Mouse (Mus musculus) midbrain, embryonic 16.5 days (tissue): Measurements from ENCODE around the gene Gm4763. TPM values are rescaled to one million over a fixed set of nuclear protein-coding genes. Genes with fewer than 3 reads are reported as not detected.
"Not testable (repeated sequence)": the region's sequence is repeated elsewhere in the genome, so short reads cannot be mapped to it uniquely, and the experiment has no call there.

Experiments
- ATAC-seq: fragments of 200-750 bp; cut with Nextera tagmentation; 2 replicates; pipeline ENCODE4 v1.8.0; 2017; ENCODE audit warnings: moderate TSS enrichment
- H3K27ac ChIP-seq: fragments of 300-500 bp; sonication (generic); 2 replicates; pipeline ENCODE4 v1.5.1; 2014; ENCODE audit warnings: mild to moderate bottlenecking, low read length, mixed read lengths
- H3K27me3 ChIP-seq: fragments of 300-500 bp; sonication (generic); 2 replicates; pipeline ENCODE4 v1.6.1; 2014; ENCODE audit warnings: low read depth, low read length, mixed read lengths; ENCODE audit not compliant: control insufficient read depth, insufficient read depth
- H3K36me3 ChIP-seq: fragments of 300-500 bp; sonication (generic); 2 replicates; pipeline ENCODE4 v1.6.1; 2014; ENCODE audit warnings: mild to moderate bottlenecking, low read length, moderate library complexity, mixed read lengths; ENCODE audit not compliant: control insufficient read depth, insufficient read depth
- H3K4me1 ChIP-seq: fragments of 300-500 bp; sonication (generic); 2 replicates; pipeline ENCODE4 v1.6.1; 2014; ENCODE audit warnings: mild to moderate bottlenecking, low read length, mixed read lengths; ENCODE audit not compliant: control insufficient read depth, insufficient read depth
- H3K4me2 ChIP-seq: fragments of 300-500 bp; sonication (generic); 2 replicates; pipeline ENCODE4 v1.6.1; 2014; ENCODE audit warnings: mild to moderate bottlenecking, low read length, mixed read lengths
- H3K4me3 ChIP-seq: fragments of 300-500 bp; sonication (generic); 2 replicates; pipeline ENCODE4 v1.5.1; 2014; ENCODE audit warnings: low read depth, mild to moderate bottlenecking, low read length, moderate library complexity, mixed read lengths
- H3K9ac ChIP-seq: fragments of 300-500 bp; sonication (generic); 2 replicates; pipeline ENCODE4 v1.6.1; 2014; ENCODE audit warnings: low read depth, low read length, mixed read lengths
- H3K9me3 ChIP-seq: fragments of 300-500 bp; sonication (generic); replicated peaks from 2 replicates; pipeline ENCODE4 v1.6.1; 2014; ENCODE audit warnings: mild to moderate bottlenecking, low read length, mixed read lengths; ENCODE audit not compliant: control insufficient read depth, poor library complexity, severe bottlenecking
- WGBS: fragments of 180-500 bp; shearing (Covaris S2); extraction: QIAGEN DNeasy Blood & Tissue Kit; methylation state at CpG from one replicate; pipeline ENCODE4 v1.1.7; 2014; 5-methylcytosine and 5-hydroxymethylcytosine counted together
- polyA plus RNA-seq: library from polyadenylated mRNA; unstranded; fragments of >200 nt; fragmentation: Nextera tagmentation; extraction: Ambion mirVana; gene quantifications from 2 replicates; pipeline ENCODE4 v1.2.1, GENCODE M21; 2015

Gene Gm4763
- polyA plus RNA-seq, 1 experiment from 2014 or later = not detected

DNA sequence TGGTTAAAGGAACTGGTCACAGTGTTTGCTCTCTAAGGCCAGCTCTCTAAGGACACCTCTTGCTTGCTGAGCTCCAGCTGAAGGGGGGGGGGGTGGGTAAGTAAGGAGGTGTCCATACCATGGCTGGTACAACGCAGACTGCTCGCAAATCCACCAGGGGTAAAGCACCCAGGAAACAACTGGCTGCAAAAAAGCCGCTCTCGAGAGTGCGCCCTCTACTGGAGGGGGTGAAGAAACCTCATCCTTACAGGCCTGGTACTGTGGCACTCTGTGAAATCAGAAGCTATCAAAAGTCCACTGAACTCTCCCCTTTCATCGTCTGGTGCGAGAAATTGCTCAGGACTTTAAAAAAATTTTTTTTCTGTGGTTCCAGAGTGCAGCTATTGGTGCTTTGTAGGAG is 42.6 kb downstream of the Gm4763 start:
- 87% methylated on average over 7 of the region's 7 CpGs for WGBS
- H3K27ac ChIP-seq, H3K9me3 ChIP-seq, H3K27me3 ChIP-seq, H3K9ac ChIP-seq, H3K36me3 ChIP-seq, H3K4me2 ChIP-seq, H3K4me3 ChIP-seq, H3K4me1 ChIP-seq, ATAC-seq: not testable (repeated sequence)

DNA sequence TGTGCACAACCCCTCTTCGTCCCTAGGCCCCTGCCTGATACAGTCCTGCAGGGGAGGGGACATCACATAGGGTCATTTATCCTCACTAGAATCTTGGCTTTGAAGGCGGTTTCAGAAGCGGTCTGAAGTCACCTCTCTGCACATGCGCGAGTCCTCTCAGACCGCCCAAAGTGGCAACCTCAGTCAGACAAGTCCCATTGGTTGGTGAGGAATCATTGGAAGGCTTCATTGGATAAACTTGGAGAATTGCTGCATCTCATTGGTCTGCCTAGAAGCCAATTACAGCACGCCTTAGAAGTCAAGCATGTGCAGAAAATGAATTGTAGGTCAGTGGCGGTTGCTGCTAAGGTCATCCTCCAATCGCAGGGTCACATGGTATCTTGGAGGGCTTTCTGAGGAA is 50.1 kb downstream of the Gm4763 start, which contains the start of gene Tex101:
TSS of gene Tex101 (minus strand) at position 101 of the 400 bp plus-strand sequence.
- Histone ChIP-seq H3K36me3 (no peaks in the 10 kb centered on the region), H3K27me3 (no peaks in the 10 kb centered on the region), H3K27ac (no peak within 1 kb of the TSS), H3K9me3 (no peaks in the 10 kb centered on the region), H3K9ac (no peak within 1 kb of the TSS), H3K4me3 (no peak within 1 kb of the TSS), H3K4me2 (no peak within 1 kb of the TSS), H3K4me1 (no peaks in the 10 kb centered on the region)
- 89% methylated on average over 9 of the region's 9 CpGs for WGBS
- no peak for ATAC-seq

DNA sequence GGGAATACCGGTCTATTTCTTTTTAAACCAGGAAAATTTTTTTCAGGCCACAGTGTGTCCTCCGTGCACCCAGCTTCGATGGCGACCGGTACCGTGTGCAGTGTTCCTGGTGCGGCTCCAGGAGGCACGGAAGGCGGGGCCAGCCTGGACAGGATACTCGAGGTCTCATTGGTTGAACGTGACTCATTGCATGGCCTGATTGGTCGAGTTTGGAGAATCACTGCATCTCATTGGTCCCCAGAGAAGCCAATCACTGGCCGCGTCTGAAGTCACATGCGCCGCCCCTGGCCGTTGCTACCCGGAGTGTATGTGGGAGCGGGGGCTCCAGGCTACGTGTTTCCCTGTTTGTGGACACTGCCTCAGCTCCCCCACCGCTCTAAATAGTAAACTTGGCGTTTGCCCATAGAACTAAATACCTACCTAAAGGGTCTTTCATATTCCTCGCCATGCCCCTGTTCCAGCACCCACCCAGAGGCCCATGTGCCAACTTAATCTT is 54.7 kb downstream of the Gm4763 start:
- no peak for ATAC-seq
- H3K36me3 ChIP-seq = no peaks in the 10 kb centered on the region
- no peaks in the 10 kb centered on the region for H3K4me1 ChIP-seq
- no peaks in the 10 kb centered on the region for H3K27me3 ChIP-seq
- H3K4me3 ChIP-seq = no peak overlapping the region
- no peak overlapping the region for H3K9ac ChIP-seq
- H3K4me2 ChIP-seq = no peak overlapping the region
- WGBS = 92% methylated on average over 23 of the region's 23 CpGs
- no peaks in the 10 kb centered on the region for H3K9me3 ChIP-seq
- no peak overlapping the region for H3K27ac ChIP-seq

Other genes starting within 250 kb of the Gm4763 start
- gene Cadm4, start 244.9 kb downstream of the Gm4763 start, polyA plus RNA-seq = 63.2 and 75.3 TPM in 2 replicates
- 298 and 327 TPM in 2 replicates for gene Zfp428, start 219.9 kb downstream of the Gm4763 start, polyA plus RNA-seq
- 1.6 and 1.7 TPM in 2 replicates for gene AC161166.1, start 214.5 kb downstream of the Gm4763 start, polyA plus RNA-seq
- gene Irgq, start 196.2 kb downstream of the Gm4763 start, polyA plus RNA-seq = 26.3 and 26.9 TPM in 2 replicates
- not detected in 2 replicates for gene Pinlyp, start 180.8 kb downstream of the Gm4763 start, polyA plus RNA-seq
- 66.1 and 66.9 TPM in 2 replicates for gene Xrcc1, start 180.6 kb downstream of the Gm4763 start, polyA plus RNA-seq
- gene Ethe1, start 139.4 kb downstream of the Gm4763 start, polyA plus RNA-seq = 26.5 and 30.7 TPM in 2 replicates
- 18.2 and 20.9 TPM in 2 replicates for gene Zfp575, start 139.3 kb downstream of the Gm4763 start, polyA plus RNA-seq
- gene Phldb3, start 116.1 kb downstream of the Gm4763 start, polyA plus RNA-seq = not detected in 2 replicates
- gene Lypd3, start 90.4 kb downstream of the Gm4763 start, polyA plus RNA-seq = 0.36 and 0.45 TPM in 2 replicates
- gene Tex101, start 50.2 kb downstream of the Gm4763 start, polyA plus RNA-seq = not detected in 2 replicates
- not detected in 2 replicates for gene BC049730, start 17.7 kb downstream of the Gm4763 start, polyA plus RNA-seq
- 0.46 and 0.62 TPM in 2 replicates for gene Cd177, start 33.4 kb upstream of the Gm4763 start, polyA plus RNA-seq
- gene Ceacam10, start 50.3 kb upstream of the Gm4763 start, polyA plus RNA-seq = 0.24 and 0.25 TPM in 2 replicates
- gene Gm9844, start 135.3 kb upstream of the Gm4763 start, polyA plus RNA-seq = 27.8 and 28.6 TPM in 2 replicates
- gene Lypd4, start 143.0 kb upstream of the Gm4763 start, polyA plus RNA-seq = 0.26 TPM in 1 of 2 replicates, not detected in the other
- 0.25 TPM in 1 of 2 replicates, not detected in the other for gene Dmrtc2, start 143.1 kb upstream of the Gm4763 start, polyA plus RNA-seq
- 968 and 1,058 TPM in 2 replicates for gene Rps19, start 157.5 kb upstream of the Gm4763 start, polyA plus RNA-seq
- 0.29 and 0.47 TPM in 2 replicates for gene Cd79a, start 170.5 kb upstream of the Gm4763 start, polyA plus RNA-seq
- gene Arhgef1, start 176.0 kb upstream of the Gm4763 start, polyA plus RNA-seq = 52.2 and 53.0 TPM in 2 replicates
- gene Gm4881, start 217.6 kb upstream of the Gm4763 start, polyA plus RNA-seq = 3.8 and 4.5 TPM in 2 replicates
- gene Rabac1, start 245.8 kb upstream of the Gm4763 start, polyA plus RNA-seq = 288 and 310 TPM in 2 replicates